14 mouse cellular contexts compared by ENCODE assay signal in genomic region chr10:70006380-70006779, GRCm38 (mm10).
"Had no signal": no experiment of that assay in that cellular context is flagged by ENCODE, and none has a peak within 500 bp of the region (broad histone marks: within the 10 kb centered on the region; RNA-seq: fewer than 3 reads in every experiment).

No protein-coding gene starts in this region.

- DNase-seq: kidney, postnatal 14 days; layer of hippocampus, adult 9-11 months; layer of hippocampus, postnatal 36 days; liver; liver, embryonic 13.5 days; liver, postnatal 0 days; lung, postnatal 14 days; thymus, adult 18-20 months; thymus, postnatal 14 days had no signal

- H3K36me3 ChIP-seq: liver, embryonic 13.5 days had no signal

- H3K4me1 ChIP-seq: liver, embryonic 13.5 days; lung, embryonic 15.5 days; megakaryocyte, embryonic 14.5 days; midbrain, embryonic 12.5 days had no signal

- H3K27ac ChIP-seq: limb, embryonic 12.5 days; liver, embryonic 13.5 days; lung, embryonic 15.5 days; macrophage; midbrain, embryonic 12.5 days had no signal

- H3K9me3 ChIP-seq: limb, embryonic 12.5 days; liver, embryonic 13.5 days; lung, embryonic 15.5 days; midbrain, embryonic 12.5 days had no signal

- ATAC-seq: liver, postnatal 0 days had no signal

- H3K9ac ChIP-seq: limb, embryonic 12.5 days; liver, embryonic 13.5 days; liver, postnatal 0 days; lung, embryonic 15.5 days; midbrain, embryonic 12.5 days had no signal

- H3K4me3 ChIP-seq: limb, embryonic 12.5 days; liver, embryonic 13.5 days; lung, embryonic 15.5 days; megakaryocyte, embryonic 14.5 days; midbrain, embryonic 12.5 days had no signal

- H3K4me2 ChIP-seq: limb, embryonic 12.5 days; liver, embryonic 13.5 days; lung, embryonic 15.5 days; midbrain, embryonic 12.5 days had no signal

- H3K27me3 ChIP-seq: limb, embryonic 12.5 days; liver, embryonic 13.5 days; lung, embryonic 15.5 days; megakaryocyte, embryonic 14.5 days; midbrain, embryonic 12.5 days had no signal
